Mouse (Mus musculus): ENCODE data around the gene Grin3b.

Grin3b gene

DNA sequence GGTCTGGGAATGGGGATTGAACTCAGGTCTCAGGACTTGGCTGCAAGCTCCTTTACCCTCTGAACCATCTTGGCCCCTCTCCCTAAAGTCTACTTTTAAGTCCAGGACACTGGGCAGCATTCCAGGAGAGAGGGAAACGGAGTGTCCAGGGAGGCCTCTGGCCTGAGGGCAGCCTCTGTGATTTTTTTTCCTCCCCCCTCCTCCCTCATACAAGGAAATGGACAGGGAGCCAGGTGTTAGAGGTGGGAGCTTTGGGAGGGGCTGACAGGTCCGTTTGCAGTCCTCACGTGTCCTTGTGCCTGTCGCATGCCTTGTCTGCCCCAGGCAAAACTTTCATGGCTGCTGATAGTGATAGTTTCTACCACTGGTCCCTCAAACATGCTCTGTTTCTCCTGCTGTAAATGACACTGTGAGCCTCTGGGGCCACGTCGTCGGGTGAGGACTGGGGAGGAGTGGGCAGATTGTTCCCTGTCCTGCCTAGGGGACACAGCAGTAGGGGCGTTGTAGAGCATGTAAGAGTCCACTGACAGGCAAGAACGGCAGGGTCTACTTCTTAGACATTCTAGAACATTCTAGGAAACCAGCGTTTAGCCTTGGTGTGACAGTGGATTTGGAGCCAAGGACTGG lies 34.1 kb upstream of the Grin3b start:
- DNase-seq (ENCODE audit: low spot score) = no peak

DNA sequence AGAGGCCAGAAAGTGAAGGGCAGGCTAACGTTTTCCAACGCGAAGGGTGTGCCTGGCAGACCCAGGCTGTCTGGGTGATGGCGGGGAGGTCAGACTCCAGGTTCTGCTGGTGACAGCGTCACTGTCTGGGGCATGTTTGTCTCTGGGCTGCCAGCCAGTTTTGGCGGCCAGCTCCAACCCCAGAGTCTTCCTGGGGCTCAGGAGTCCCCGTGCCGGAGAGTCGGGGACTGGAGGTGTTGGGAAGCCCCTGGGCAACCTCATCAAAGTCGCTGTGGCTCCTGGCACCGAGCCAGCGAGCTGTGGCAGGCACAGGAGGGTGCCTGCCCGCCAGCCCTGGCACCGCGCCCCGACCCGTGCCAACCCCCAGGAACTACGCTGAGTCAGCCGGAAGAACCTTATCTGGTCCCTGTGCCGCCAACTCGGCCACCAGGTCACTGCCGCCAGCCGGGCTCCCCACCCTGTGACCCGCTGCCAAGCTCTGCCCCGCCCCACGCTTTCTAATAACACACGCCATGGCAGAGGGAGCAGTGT lies 33.5 kb upstream of the Grin3b start:
- DNase-seq (ENCODE audit: low spot score) = peak; percentile 82

DNA sequence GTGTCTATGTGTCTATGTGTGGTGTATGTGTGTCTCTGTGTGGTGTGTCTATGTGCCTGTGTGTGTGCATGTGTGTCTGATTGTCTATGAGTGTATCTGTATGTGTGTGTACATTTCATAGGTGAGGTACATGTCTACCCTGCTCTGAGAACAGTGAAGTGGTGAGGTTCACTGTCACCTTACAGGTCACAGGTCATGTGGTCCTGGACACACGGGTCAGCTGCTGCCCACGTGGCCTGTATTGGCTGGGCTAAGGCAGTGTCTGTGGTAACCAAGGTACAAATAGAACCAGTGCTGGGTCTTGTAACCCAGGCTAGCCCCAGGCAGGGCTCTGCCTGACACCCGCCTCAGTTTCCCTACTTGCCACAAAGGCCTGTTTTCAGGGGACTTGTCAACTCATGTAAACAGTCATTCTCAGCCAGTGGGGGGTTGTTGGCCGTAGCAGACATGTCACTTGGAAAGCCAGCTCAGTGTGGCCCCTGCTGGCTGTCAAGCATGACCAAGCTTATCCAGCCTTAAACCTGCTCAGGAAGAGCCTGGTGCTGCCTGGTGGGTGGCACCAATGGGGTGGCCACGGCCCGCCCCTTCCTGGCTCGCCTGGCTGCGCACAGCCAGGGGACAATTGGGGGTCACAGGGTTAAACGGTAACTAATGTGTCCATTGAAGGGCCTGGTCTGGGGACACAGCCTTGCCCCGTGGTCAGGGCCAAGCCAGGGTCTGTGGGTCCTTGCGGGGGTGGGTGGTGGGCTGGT lies 32.6 kb upstream of the Grin3b start:
- no peak for DNase-seq (ENCODE audit: low spot score)

DNA sequence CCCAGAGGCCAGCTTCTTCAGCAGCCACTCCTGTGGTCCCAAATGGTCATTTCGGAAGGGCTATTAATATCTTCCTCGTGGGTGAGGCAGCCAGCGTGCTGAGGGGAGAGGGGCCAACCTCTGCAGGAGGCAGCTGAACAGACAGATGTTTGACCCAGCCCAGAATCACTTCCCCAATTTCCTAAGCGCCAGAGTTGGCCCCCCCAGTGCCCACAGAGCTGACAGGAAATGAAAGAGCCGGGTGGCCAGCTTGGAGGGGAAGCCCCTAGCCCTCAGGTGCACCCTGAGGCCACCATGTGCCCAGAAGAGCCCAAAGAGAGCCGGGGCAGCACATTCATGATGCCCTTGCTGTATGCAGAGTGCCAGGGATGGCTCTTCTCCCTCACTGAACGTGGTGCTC lies 29.8 kb upstream of the Grin3b start:
- peak; percentile 64 for DNase-seq (ENCODE audit: low spot score)

DNA sequence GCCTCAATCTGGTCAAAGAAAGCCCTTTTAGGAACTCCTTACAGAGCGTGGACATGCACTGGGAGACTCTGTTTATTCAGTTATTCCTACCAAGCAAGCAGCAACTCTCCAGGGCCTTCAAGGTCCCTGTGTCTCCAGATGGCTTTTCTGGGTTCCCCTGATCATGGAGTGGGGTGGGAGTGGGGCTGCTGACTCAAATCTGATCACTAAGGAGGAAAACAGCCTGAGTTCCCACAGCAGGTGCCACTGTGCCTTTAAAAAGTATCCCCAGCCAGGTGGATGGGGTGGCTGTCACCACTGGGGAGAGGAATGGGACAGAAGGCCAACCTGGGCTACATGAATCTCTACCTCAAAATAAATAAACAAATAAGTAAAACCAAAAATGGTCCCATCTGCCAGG lies 27.5 kb upstream of the Grin3b start:
- no peak for DNase-seq (ENCODE audit: low spot score)

DNA sequence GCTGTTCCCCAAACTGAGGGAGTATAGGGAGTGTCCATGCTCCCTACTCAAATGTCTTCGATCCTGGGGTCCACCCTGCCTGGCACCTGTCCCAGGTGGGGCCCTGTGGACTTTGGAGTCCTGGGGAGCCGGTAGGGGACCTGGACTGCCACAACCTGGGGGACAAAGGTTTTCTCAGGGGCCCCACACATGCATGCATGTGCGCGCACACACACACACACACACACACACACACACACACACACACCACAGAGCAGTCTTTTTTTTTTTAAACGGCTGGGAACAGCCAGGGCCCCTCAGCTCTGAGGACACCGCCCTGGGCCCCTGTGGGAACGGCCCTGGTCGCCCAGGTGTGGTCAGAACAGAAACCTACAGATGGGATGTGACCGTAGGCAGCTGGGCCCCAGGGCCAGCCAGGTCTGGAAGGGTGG lies 27.0 kb upstream of the Grin3b start:
- DNase-seq (ENCODE audit: low spot score) = no peak

DNA sequence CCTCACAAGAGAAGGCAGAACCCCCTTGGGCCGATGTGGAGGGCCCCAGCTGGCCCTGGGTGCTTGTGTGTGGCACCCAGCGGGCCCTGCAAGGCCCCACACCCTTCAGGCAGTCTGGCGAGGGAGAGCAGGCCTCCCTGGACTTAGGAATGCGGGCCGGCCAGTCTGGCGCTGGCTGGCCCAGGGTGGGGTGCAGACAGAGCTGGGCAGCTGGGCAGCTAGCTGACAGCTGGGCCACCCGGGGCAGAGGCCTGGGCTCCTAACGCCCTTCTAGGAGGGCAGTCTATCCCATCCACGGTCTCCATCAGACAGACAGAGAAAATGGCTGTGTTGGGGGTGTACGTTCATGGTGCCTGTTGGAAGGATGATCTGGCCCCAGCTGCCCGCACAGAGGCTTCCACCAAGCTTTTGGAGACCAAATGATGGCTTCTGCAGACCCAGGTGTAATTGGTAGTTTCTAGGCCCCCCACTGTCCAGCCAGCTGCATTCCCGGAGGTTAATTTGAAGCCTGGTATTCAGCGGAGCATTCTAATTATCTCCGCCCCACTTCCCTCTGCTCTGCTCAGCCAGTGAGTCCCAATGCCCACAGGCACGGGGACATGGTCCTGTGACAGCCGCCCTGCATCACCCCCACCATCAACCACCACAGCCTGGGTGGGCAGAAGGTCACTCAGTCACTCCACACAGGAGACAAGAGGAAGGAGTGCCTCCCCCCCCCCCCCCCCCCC lies 24.8 kb upstream of the Grin3b start:
- no peak for DNase-seq (ENCODE audit: low spot score)

DNA sequence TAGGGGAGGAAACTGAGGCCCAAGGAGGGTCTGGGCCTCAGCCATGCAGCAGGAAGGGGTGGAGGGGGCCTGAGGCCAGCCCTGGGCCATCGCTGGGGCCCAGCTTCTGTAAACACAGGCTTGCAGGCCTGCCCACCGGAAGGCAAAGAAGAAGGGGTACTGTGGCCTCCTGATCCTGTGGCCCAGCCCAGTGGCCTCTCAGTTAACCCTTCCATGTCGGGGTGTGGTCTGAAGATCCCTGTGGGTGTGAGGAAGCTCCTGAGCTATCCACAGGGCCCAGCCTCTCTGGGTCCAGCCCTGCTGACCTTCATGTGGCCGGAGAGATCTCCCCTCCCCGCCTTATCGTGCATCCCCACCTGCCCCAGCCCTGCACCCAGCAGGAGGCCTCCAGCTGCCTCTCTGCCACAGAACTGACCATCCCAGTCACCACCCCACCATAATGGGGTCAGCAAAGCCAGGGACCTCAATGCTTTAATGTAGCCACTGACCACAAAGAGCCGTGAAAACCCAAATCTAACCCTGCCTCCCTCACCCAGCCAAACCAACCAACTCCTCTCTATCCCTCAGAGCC lies 23.7 kb upstream of the Grin3b start:
- DNase-seq (ENCODE audit: low spot score) = no peak

DNA sequence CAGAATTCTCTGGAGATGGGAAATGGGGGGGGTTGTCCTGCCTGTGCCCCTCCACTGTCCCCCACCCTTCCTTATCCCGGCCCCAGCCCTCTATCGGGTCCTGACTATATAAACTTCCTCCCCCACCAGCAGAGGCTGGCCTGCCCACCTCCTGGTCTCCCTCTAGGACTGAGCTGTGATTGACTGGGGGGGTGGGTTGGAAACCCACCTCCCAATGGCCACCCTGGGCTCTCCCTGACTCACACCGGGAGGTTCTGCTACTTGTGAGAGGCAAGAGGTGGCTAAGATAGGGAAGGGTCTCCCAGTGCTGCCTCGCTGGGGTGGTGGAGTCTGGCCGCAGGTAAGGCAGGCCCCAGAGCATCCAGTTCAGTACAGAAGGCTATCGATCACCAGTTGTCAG lies 23.0 kb upstream of the Grin3b start:
- no peak for DNase-seq (ENCODE audit: low spot score)

DNA sequence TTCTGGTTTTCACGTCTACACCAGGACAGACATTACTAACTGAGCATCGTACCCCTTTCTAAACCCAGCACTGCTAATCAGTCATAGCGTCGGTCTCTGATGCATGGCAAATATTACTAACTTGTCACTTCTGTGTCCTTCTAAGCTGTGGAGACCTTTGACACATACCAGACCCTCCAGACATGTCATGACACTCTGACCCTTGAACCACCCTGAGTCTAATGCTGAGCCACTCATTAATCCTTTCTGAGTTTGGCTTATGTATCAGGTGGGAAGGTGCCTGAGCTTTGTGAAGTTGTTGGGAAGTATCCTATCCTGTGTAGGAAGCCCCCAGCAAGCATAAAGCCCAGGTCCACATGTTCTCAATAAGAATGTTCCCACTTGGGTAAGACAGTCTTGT lies 20.6 kb upstream of the Grin3b start:
- DNase-seq (ENCODE audit: low spot score) = no peak

DNA sequence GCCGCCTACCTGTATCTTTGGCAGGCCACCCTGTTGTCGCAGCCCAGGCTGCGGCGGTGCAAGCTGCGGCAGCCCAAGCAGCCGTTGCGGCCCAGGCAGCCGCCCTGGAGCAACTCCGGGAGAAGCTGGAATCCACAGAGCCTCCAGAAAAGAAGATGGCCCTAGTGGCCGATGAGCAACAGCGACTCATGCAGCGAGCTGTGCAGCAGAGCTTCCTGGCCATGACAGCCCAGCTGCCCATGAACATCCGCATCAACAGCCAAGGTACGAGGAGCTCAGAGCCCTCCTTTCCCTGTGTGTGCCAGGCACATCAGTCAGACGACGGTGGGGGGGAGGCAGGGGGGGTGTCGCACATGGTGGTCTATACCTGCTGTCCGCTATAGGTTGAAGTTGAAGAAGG lies 19.9 kb upstream of the Grin3b start:
- no peak for DNase-seq (ENCODE audit: low spot score)

DNA sequence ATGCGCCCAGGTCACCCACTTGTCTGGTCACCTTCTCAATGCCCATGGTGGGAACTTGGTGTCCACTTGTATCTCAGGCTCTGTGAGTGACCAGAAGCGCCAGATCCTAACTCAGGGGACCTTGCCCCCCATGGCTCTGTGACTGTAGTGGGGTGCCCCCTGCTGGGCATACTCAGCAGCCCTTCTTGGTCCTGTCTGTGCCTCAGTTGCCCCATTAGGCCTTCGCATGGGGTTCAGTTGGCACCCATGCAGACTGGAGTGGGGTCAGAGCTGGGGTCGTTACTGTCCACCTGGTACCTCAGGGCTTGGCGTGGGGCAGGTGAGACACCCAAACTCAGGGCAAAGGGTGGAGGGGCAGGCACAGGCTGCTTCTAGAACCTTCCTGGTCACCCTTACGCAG lies 16.6 kb upstream of the Grin3b start:
- no peak for DNase-seq (ENCODE audit: low spot score)

DNA sequence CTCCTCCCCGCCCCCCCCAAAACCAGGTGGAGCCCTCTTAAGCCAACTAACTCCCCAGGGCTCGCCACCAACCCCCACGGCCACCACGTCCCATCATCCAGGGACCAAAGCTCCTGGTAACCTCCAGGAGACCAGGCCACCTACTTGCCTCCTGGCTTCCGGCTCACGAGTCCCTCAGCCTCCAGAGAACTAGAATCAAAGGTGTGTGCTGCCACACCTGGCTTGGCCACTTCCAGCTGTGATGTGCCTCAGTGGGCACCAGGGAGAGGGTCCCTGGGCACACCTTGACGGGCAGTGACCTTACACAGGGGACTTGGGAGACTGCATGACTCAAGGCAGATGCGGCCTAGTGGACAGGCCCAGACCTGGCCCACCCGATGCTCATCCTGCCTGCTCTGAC lies 14.8 kb upstream of the Grin3b start:
- no peak for DNase-seq (ENCODE audit: low spot score)

DNA sequence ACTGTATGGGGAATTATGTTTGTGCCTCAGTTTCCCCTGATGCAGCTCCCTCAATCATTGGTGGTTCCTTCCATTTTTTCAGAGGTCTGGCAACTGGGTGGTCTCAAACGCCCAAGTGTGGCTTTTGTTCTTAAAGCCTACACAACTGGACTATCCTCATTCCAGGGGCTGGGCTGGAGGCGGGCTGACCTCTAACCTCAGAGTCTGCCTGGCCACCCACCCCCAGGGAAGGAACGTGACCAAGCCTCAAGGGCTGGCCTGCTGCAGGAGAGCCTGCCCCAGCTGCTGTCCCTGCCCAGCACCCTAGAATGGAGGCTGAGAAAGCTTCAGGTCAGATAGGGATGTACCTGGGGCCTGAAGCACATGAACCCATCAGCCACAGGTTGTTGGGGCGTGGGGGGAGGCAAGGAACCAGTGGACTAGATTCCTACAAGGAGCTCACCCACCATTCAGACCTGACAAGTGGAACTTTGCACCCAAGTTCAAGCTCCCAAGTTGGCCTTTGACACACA lies 13.8 kb upstream of the Grin3b start:
- no peak for DNase-seq (ENCODE audit: low spot score)

DNA sequence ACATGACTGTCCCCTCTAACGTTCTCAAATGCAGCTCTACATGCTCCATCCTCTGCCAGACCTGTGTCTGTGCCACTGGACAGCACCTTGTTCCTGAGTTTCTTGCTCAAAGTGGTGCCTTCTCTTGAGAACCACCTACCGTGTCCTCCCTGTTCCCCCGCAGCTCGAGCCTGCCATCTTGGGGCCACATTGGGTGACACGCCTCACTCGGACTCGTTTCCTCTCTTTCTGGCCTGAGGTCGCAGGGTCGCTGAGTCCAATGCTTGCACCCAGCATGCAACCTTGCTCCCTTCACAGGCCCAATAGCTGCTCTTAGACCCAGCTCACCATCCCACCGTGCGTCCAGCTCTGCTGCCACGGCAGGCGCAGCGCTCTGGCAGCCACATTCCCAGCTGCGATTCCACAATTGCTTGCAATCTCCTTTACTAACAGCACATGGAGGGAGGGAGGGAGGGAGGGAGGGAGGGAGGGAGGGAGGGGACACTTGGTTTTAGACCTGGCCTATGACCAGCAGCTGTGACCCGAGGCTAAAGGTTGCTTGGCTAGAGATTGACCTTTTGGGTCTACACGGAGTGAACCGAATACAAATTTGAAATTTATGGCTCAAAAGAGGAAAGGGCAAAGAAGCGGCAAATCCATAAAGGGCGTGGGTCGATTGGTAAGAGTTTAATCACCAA lies 12.2 kb upstream of the Grin3b start:
- DNase-seq (ENCODE audit: low spot score) = peak; percentile 58

DNA sequence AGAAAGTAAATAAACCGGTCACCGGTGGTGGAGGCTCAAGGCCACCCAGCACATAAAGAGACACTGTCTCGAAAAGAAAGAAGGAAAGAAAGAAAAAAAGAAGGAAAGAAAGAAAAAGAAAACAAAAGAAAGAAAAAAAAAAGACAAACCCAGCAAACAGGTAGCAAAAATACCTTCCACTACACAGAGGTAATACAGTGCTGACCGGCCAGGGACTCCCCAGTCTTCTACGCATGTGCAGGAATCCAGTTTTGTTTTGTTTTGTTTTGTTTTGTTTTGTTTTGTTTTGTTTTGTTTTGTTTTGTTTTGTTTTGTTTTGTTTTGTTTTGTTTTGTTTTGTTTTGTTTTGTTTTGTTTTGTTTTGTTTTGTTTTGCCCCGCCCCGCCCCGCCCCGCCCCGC lies 11.1 kb upstream of the Grin3b start:
- DNase-seq (ENCODE audit: low spot score) = peak; percentile 26

DNA sequence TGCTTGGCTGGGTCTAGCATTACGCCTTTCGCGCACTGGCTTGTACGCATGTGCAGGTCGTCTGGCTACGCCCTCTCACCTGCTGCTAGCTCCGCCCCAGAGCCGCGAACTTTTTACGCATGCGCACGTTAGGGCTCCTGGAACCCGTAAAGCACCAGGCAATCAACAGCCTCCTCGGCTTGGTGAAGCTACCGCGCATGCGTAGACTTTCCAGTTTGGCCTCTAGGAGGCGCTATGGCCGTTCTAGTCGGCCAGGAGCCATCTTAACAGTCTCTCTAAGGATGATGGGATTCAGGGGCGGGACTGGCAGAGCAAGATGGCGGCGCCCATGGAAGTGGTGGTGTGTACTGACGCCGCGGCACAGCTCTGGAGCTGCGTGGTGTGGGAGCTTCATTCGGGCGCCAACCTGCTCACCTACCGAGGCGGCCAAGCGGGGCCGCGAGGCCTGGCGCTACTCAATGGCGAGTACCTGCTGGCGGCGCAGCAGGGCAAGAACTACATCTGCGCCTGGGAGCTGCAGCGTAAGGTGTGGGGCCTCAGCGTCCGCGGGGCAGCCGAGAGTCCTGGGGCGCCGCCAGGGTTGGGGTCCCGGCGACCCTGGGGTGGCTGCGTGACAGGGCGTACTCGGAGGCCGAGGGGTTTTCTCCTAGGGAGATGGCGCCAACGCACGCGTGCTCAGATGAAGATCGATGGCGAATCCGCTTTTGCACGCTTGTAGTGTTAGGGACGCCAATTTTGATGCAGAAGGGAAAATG lies 10.5 kb upstream of the Grin3b start, which contains the start of gene Wdr18:
Gene Wdr18 (plus strand): TSS at position 306 of the 755 bp plus-strand sequence.
- DNase-seq (ENCODE audit: low spot score) = peak; percentile 99

DNA sequence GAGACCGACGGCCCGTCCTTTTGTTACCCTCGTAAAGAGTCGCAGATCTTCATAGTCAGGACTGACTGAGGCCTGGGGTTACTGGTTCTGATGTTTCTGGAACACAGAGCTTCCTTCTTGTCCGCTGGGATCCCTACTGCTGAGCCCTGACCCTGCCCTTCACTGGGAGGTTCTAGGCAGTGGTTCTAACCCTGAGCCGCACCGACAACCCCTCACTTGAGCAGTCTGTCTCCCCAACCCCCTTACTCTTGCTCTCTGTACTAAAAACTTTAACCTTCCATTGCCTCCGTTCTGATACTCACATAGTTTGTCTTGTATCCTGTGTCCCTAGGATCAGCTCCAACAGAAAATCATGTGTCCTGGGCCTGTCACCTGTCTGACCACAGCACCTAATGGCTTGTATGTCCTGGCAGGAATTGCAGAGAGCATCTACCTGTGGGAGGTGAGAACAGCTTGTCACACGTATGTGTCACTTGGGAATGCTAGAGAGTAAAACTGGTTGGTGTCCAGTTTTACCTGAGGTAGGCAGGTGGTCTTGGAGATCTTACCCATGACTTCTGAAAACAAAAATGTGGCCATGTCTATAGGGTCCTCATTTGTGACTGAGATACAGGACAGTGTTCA lies 9.7 kb upstream of the Grin3b start:
- no peak for DNase-seq (ENCODE audit: low spot score)

DNA sequence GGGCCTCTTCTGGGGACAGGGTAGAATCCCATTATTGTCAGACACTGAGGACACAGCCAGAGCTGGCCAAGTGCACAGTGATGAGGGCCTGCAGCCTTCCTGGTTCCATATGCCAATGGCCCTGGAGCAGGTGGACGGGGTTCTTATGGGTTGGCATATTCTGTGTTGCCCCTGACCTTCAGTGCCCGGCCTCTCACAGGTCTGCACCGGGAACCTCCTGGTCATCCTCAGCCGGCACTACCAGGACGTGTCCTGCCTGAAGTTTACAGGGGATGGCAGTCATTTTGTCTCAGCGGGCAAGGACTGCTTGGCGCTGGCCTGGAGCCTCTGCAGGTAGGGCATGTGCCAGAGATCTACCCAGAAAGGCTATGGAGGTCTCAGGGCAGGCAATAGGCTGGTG lies 5.8 kb upstream of the Grin3b start:
- DNase-seq (ENCODE audit: low spot score) = no peak

DNA sequence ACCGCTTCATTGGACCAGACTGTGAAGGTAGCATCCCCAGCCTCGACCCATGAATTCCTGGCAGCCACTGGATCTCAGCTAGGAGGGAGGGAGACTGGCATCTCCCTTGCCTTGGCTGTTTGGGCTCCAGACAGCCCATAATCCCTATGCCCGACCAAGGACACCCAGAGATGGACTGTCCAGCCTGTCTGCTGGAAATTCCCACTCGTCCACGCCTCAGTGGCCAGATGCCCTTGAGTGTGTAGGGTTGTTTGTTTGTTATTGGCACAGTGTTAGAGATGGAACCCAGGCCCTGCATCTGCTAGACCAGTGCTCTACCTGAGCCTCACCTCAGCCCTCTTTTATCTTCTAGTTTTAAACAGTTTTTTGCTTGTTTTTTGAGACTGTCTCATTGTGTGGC lies 5.2 kb upstream of the Grin3b start:
- DNase-seq (ENCODE audit: low spot score) = no peak

Data from spleen, adult 12 weeks (tissue).